Mouse (Mus musculus) kidney, embryonic 15.5 days (tissue): ENCODE data around the gene Prpsap1. TPM values are rescaled to one million over a fixed set of nuclear protein-coding genes. Genes with fewer than 3 reads are reported as not detected.
A peak's percentile ranks its signal among the peaks of the same experiment; 100 is the strongest.

Source experiments
- ATAC-seq: fragments of 200-750 bp; cut with Nextera tagmentation; replicated peaks from 2 replicates; pipeline ENCODE4 v1.8.0; 2017; ENCODE audit warnings: moderate TSS enrichment; ENCODE audit not compliant: low FRiP score
- H3K27ac ChIP-seq: fragments of 300-500 bp; sonication (generic); 2 replicates; pipeline ENCODE4 v1.5.1; 2015; ENCODE audit warnings: mild to moderate bottlenecking, inconsistent platforms
- H3K27me3 ChIP-seq: fragments of 300-500 bp; sonication (generic); 2 replicates; pipeline ENCODE4 v1.6.1; 2015; ENCODE audit warnings: inconsistent platforms
- H3K36me3 ChIP-seq: fragments of 300-500 bp; sonication (generic); 2 replicates; pipeline ENCODE4 v1.6.1; 2015; ENCODE audit warnings: inconsistent platforms
- H3K4me1 ChIP-seq: fragments of 300-500 bp; sonication (generic); 2 replicates; pipeline ENCODE4 v1.6.1; 2015; ENCODE audit warnings: inconsistent platforms
- H3K4me2 ChIP-seq: fragments of 300-500 bp; sonication (generic); 2 replicates; pipeline ENCODE4 v1.6.1; 2015; ENCODE audit warnings: moderate library complexity, mild to moderate bottlenecking, inconsistent platforms
- H3K4me3 ChIP-seq: fragments of 300-500 bp; sonication (generic); replicated peaks from 2 replicates; pipeline ENCODE4 v1.5.1; 2015; ENCODE audit warnings: mild to moderate bottlenecking, inconsistent platforms
- H3K9ac ChIP-seq: fragments of 300-500 bp; sonication (generic); 2 replicates; pipeline ENCODE4 v1.6.1; 2015; ENCODE audit warnings: mild to moderate bottlenecking, inconsistent platforms
- H3K9me3 ChIP-seq: fragments of 300-500 bp; sonication (generic); replicated peaks from 2 replicates; pipeline ENCODE4 v1.6.1; 2016; ENCODE audit warnings: inconsistent platforms
- WGBS: fragments of 180-500 bp; shearing (Covaris S2); methylation state at CpG from one replicate; pipeline ENCODE4 v1.1.7; 2015; ENCODE audit warnings: mixed read lengths; 5-methylcytosine and 5-hydroxymethylcytosine counted together
- polyA plus RNA-seq: library from polyadenylated mRNA; unstranded; fragments of >200 nt; fragmentation: Nextera tagmentation; extraction: Ambion mirVana; gene quantifications from 2 replicates; pipeline ENCODE4 v1.2.1, GENCODE M21; 2015

Prpsap1 gene
- polyA plus RNA-seq, 1 experiment from 2014 or later, result 208 TPM

DNA sequence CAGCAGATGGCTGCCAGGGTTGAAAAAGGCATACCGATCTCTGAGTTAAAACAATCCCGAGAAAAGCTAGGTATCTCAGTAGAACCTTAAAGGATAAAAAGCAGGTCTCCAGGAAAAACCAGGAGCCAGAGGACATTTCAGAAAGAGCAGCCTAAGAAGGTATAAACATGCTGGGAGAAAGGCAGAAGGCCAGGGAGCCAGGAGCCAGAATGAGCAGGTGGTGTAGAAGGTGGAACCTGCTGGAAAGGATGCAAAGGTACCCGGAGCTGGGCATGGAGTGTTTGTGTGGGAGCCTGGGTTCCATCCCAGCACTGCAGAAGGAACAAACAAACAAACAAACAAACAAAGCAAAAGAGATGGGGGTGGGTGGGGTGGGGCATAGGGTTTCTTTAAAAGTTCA is 44.7 kb downstream of the Prpsap1 start:
- H3K4me1 ChIP-seq, result peaks cover 22% of the 10 kb centered on the region
- WGBS, result 90% methylated on average over 3 of the region's 3 CpGs
- no peak overlapping the region for H3K4me3 ChIP-seq
- no peak overlapping the region for H3K9ac ChIP-seq
- peaks cover 22% of the 10 kb centered on the region for H3K27me3 ChIP-seq
- ATAC-seq, result no peak
- no peak overlapping the region for H3K27ac ChIP-seq
- no peaks in the 10 kb centered on the region for H3K36me3 ChIP-seq
- H3K9me3 ChIP-seq, result no peaks in the 10 kb centered on the region; the same call in 1 of the 2 replicates
- no peak overlapping the region for H3K4me2 ChIP-seq

DNA sequence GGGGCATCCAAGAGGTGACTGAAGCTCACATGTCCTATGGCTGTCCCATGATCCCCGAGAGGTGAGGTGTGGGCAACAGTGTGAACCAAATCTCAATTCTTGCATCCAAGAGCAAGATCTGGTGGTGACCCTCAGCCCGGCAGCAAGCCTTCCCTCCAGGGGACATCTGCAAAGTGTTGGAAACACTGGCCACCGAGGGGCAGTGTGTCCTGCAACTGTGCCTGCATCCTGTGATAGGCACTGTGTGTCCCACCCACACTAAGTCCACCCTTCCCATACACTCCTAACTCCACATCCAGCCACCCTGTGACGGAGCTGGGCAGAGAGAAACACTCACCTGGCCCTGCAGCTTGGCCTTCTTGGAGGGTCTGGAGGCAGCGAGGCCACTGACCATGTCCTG is 46.2 kb downstream of the Prpsap1 start:
- Histone ChIP-seq H3K4me3 (no peak overlapping the region), H3K27ac (no peak overlapping the region), H3K9me3 (no peaks in the 10 kb centered on the region; the same call in 1 of the 2 replicates), H3K4me2 (no peak overlapping the region), H3K36me3 (no peaks in the 10 kb centered on the region), H3K9ac (no peak overlapping the region), H3K27me3 (peaks cover 22% of the 10 kb centered on the region), H3K4me1 (peaks cover 28% of the 10 kb centered on the region)
- WGBS, result 70% methylated on average over 5 of the region's 5 CpGs
- ATAC-seq, result no peak

DNA sequence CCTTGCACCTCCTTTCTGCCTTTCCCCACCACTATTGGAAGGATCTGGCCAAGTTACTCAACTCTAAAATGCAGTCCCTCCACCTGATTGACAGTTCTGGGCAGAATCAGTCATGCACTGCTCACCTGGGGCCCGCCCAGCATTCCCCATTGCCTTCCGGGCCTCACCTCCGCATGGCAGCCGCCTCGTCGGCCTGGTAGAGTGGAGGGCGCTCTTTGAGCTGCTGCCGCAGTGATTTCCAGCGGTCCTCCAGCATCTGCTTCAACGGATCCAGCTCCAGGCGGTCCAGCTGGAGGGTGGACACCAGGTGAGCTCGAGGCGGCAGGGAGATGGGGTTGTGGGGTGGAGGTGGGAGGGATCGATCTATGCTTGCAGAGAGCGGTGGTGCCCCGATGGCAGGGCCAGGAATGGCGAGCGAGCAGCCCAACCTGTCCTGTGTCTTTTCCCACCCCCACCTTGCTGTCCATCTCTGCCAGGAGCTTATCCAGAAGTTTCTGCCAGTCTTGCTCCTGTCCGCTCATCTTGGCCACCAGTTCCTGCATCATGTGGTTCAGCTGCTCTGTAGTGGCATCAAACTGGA is 47.6 kb downstream of the Prpsap1 start:
- H3K4me2 ChIP-seq, result peak overlapping the region; percentile 46
- peak overlapping the region; percentile 15 for H3K4me3 ChIP-seq
- no peaks in the 10 kb centered on the region; the same call in 1 of the 2 replicates for H3K9me3 ChIP-seq
- 12% methylated on average over 19 of the region's 19 CpGs for WGBS
- no peaks in the 10 kb centered on the region for H3K36me3 ChIP-seq
- no peak overlapping the region for H3K27ac ChIP-seq
- ATAC-seq, result peak; percentile 20; the same call in 1 of the 2 replicates
- H3K4me1 ChIP-seq, result peaks cover 34% of the 10 kb centered on the region
- H3K27me3 ChIP-seq, result peaks cover 22% of the 10 kb centered on the region
- no peak overlapping the region for H3K9ac ChIP-seq

DNA sequence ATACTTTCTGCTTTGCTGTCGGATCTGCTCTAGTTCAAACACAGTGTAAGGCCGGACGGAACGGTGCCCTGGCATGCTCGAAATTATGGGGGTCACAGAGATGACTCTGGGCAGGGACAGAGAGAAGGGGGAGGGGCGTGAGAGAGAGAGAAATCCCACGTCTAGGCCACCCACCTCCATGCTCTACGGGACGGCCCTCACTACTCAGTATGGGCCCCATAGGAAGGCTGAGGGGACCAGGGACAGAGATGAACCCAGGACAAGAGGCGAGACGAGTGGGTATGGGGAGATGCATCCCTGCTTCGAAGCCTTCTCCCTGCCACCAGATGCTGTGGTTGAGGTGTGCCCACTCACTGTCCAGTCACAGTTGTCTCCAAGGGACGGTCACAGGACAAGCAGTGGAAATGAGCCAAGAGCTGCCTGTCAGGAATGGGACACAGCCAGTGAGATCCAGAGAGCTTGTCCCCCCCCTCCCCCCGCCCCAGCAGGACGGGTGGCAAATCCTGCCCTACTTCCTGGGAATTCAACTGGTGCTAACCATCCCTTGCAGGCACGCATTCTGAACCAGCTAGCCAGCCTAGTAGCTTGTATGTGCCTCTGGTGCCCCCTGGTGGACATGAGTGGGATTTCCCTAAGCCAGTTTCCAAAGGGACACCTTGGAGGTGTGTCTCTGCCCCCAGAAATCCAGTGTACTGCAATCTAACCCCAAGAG is 48.2 kb downstream of the Prpsap1 start:
- H3K4me3 ChIP-seq, result 0 out of 2 replicates have a peak overlapping the region, but pooled peaks have one; percentile 15
- H3K9ac ChIP-seq, result 0 out of 2 replicates have a peak overlapping the region, but pooled peaks have one; percentile 8
- WGBS, result 20% methylated on average over 16 of the region's 16 CpGs
- no peak overlapping the region for H3K27ac ChIP-seq
- no peaks in the 10 kb centered on the region for H3K36me3 ChIP-seq
- H3K4me1 ChIP-seq, result peaks cover 39% of the 10 kb centered on the region
- no peaks in the 10 kb centered on the region; the same call in 1 of the 2 replicates for H3K9me3 ChIP-seq
- peak overlapping the region; percentile 46 for H3K4me2 ChIP-seq
- H3K27me3 ChIP-seq, result peaks cover 22% of the 10 kb centered on the region
- peak; percentile 26; the same call in 1 of the 2 replicates for ATAC-seq

DNA sequence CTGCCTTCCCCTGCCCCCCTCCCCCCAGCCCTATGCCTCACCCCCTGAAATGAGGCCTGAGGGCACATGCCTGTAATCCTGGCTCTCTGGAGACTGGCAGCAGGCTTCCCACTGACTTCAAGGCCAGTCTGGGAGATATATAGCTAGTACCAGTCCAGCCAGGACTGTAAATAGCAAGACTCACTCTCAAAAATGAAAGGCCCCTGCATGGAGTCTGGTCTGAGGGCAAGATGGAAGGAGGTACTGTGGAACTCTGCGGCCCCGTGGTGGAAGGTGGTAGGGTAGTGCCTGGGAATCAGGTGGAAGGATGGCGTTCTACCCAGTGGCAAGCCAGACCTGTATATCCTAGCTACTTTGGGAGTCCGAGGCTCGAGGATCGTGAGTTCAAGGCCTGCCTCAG is 50.1 kb downstream of the Prpsap1 start:
- H3K27ac ChIP-seq, result 0 out of 2 replicates have a peak overlapping the region, but pooled peaks have one; percentile 56
- no peak overlapping the region for H3K4me2 ChIP-seq
- peaks cover 57% of the 10 kb centered on the region for H3K4me1 ChIP-seq
- no peaks in the 10 kb centered on the region for H3K9me3 ChIP-seq
- WGBS, result 88% methylated on average over 6 of the region's 6 CpGs
- ATAC-seq, result no peak
- no peak overlapping the region for H3K9ac ChIP-seq
- H3K36me3 ChIP-seq, result peaks cover 10% of the 10 kb centered on the region
- no peak overlapping the region for H3K4me3 ChIP-seq
- peaks cover 22% of the 10 kb centered on the region for H3K27me3 ChIP-seq

DNA sequence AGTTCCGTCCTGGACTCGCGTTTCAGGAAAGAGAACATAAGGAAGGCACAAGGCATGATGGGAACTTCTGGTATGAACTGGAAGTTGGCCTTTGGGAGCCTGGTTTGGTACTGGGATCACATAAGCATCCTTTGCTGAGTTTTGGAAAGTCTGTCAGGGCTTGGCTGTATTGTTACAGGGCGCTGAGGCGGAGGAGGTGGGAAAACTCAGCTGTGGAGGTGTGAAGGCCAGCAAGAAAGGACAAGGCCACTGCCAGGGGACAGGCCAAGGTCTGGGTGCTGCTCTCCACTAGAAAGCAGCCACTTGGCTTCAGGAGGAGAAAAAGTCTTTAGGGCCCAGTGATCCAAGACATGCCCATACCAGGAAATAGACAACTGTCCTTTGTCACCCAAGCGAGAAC is 50.7 kb downstream of the Prpsap1 start:
- Histone ChIP-seq H3K27ac (peak overlapping the region; percentile 56; the same call in 1 of the 2 replicates), H3K4me1 (peaks cover 57% of the 10 kb centered on the region), H3K36me3 (peaks cover 12% of the 10 kb centered on the region), H3K4me2 (no peak overlapping the region), H3K9ac (no peak overlapping the region), H3K4me3 (no peak overlapping the region), H3K27me3 (peaks cover 22% of the 10 kb centered on the region), H3K9me3 (no peaks in the 10 kb centered on the region)
- no peak for ATAC-seq
- WGBS, result 69% methylated on average over 6 of the region's 6 CpGs

DNA sequence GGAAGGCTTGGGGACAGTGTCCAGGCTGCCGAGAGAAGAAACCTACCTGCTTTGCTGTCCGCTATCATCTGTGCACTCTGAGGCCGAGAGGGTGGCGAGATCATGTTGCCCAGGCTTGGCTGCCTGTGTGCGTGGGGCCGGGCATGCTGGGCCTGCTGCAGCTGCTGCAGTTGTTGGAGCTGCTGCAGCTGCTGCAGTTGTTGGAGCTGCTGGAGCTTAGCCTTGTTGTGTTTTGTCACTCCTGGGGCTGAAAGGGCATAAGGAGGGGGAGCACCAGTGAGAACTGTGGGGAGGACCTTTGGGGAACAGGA is 51.2 kb downstream of the Prpsap1 start:
- no peak overlapping the region for H3K4me3 ChIP-seq
- H3K9ac ChIP-seq, result no peak overlapping the region
- H3K9me3 ChIP-seq, result no peaks in the 10 kb centered on the region
- 28% methylated on average over 6 of the region's 6 CpGs for WGBS
- H3K27me3 ChIP-seq, result peaks cover 17% of the 10 kb centered on the region
- peak overlapping the region; percentile 56; the same call in 1 of the 2 replicates for H3K27ac ChIP-seq
- no peak for ATAC-seq
- H3K4me2 ChIP-seq, result no peak overlapping the region
- peaks cover 57% of the 10 kb centered on the region for H3K4me1 ChIP-seq
- H3K36me3 ChIP-seq, result peaks cover 12% of the 10 kb centered on the region

DNA sequence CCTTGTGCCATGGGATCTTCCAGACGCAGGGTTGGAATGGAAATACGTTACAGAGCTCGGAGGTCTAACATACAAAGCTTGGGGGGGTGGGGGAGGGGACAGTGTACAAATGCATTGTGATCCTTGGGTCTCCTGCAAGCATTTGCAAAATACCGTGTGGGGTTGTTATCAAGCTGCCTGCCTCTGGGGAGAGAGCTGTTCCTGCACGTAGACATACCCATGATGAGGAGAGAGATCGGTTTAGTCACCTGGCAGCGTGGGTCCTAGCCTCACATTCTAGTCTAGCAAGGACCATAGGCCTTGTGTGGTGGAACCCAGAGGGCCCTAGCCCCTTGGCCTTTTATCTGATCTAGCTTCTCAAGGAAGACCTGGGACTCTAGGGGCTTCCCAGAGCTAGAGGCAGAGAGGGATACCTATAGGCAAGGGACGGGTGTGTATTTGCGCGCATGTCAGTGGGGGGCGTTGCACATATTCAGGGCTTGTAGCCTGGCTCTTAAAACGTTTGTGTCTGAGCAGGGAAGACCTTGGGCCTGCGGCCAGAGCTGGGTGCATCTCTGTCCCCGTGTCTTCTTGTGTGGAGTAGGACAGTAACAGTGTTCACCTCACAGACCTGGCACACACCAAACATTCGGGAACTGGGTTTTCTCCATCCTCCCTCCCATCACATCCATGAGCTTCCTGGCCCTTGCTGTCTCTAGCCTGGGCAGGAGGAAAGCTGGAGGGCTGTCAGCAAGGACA is 51.7 kb downstream of the Prpsap1 start:
- no peak overlapping the region for H3K9ac ChIP-seq
- H3K27ac ChIP-seq, result peak overlapping the region; percentile 56; the same call in 1 of the 2 replicates
- no peak overlapping the region for H3K4me3 ChIP-seq
- no peaks in the 10 kb centered on the region for H3K9me3 ChIP-seq
- peaks cover 17% of the 10 kb centered on the region for H3K36me3 ChIP-seq
- no peak for ATAC-seq
- H3K27me3 ChIP-seq, result peaks cover 12% of the 10 kb centered on the region
- H3K4me2 ChIP-seq, result no peak overlapping the region
- WGBS, result 78% methylated on average over 15 of the region's 15 CpGs
- peaks cover 62% of the 10 kb centered on the region for H3K4me1 ChIP-seq

DNA sequence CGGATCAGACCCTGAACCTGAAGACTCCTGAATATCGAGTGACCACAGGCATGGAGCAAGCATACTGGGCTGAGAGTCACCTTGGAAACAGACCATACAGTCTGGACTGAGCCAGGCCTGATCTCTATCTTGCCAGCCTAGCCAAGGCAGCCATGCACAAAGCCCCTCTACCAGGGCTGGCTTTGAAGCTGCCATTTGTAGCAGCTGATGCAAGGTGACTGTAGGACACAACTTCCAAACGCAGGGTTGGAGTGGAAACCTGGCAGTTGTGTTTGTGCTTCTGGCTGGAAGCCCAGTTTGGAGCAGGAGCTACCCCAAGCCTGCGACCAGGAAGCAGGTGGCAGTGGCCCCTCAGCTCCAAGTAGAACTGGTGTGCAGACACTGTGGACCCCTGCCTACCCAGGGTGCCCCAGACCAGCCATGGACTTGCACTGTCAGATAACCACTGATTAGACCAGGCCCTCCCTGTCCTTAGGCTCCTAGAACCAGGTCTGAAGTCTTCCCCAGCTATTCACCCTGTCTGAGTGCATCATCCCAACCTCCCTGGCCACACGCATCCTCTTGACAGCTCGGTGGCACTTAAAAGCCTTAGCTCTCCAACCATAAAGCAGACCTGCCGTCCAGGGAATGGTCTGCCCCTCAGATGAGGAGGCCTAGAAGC is 53.5 kb downstream of the Prpsap1 start:
- no peak for ATAC-seq
- peak overlapping the region; percentile 47 for H3K27ac ChIP-seq
- WGBS, result 68% methylated on average over 7 of the region's 7 CpGs

DNA sequence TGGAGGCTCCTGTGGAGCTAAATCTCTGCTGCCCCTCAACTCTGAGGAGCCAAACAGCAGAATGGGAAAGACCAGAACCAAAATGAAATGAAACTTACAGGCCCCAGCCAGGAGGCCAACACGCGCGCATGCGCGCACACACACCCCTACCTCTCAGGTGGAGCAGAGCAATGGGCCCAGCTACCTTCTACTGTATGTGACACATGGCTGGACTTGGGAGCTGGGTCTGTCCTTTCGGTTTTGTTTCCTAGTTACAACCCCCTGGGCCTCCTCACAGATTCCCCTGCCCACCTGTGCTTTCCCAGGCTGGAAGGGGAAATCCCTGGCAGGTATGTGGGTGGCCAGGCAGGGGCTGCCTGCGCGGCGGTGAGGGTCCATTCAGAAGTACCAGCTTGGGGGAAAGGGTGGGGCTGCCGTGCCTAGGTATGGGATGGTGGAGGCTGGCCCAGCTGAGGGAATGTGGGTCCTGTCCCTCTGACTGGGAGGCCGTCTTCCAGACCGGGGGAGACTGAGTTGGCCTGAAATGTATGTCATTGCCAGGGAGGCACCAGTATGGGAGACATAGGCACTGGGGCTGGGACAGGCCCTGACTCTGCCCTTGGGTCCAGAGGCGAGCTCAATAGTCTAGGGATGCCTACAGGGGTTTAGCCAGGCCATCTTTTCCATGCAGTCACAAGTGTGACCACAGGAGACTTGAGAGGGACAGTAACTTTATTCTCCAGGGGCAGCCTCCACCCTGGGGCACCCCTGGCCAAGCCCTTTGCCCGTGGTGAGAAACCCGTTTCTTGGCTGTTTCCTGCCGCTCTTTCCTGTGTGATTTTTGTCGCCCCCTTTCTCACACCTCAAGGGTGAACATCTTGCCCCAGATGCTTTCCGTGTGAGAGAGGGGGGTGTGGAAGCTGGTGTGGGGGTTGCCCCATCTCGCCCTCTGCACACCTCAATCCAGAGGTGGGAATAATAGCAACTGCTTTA is 54.4 kb downstream of the Prpsap1 start:
- WGBS, result 66% methylated on average over 19 of the region's 19 CpGs
- H3K27ac ChIP-seq, result peak overlapping the region; percentile 47

More for the DNA sequence above, 53.5 kb downstream of the Prpsap1 start:
- Histone ChIP-seq H3K9ac (no peak overlapping the region), H3K4me2 (no peak overlapping the region), H3K9me3 (no peaks in the 10 kb centered on the region), H3K27me3 (no peaks in the 10 kb centered on the region), H3K4me1 (peaks cover 66% of the 10 kb centered on the region), H3K36me3 (peaks cover 34% of the 10 kb centered on the region), H3K4me3 (no peak overlapping the region)

DNA sequence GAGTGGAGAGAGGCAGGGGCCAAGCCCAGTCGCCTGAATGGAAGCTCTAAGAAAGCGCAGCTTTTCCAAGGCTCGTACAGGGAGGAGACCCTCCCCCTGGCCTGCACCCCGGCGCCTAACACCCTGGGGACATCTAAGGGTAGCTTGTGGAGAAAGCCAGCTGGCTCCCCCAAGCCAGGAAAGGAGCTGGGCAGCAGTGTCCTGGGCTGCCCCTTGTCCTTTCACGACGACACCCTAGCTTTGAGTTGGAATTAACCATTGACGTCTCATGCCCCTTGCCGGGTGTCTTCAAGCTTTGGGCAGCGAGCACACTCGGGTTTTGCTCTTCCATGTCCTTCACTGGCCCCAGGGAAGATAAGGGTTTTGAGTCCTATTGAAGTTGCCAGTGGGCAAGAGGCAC is 56.5 kb downstream of the Prpsap1 start:
- peaks cover 57% of the 10 kb centered on the region for H3K4me1 ChIP-seq
- peak overlapping the region; percentile 57; the same call in 1 of the 2 replicates for H3K27ac ChIP-seq
- no peak for ATAC-seq
- WGBS, result 88% methylated on average over 11 of the region's 11 CpGs
- H3K9me3 ChIP-seq, result no peaks in the 10 kb centered on the region
- H3K9ac ChIP-seq, result 0 out of 2 replicates have a peak overlapping the region, but pooled peaks have one; percentile 0
- H3K27me3 ChIP-seq, result no peaks in the 10 kb centered on the region
- H3K4me3 ChIP-seq, result no peak overlapping the region
- H3K4me2 ChIP-seq, result 0 out of 2 replicates have a peak overlapping the region, but pooled peaks have one; percentile 67
- H3K36me3 ChIP-seq, result peaks cover 34% of the 10 kb centered on the region

More for the DNA sequence above, 54.4 kb downstream of the Prpsap1 start:
- no peak overlapping the region for H3K4me3 ChIP-seq
- H3K9me3 ChIP-seq, result no peaks in the 10 kb centered on the region
- no peak overlapping the region for H3K4me2 ChIP-seq
- no peak overlapping the region for H3K9ac ChIP-seq
- ATAC-seq, result no peak
- peaks cover 34% of the 10 kb centered on the region for H3K36me3 ChIP-seq
- H3K4me1 ChIP-seq, result peaks cover 63% of the 10 kb centered on the region
- no peaks in the 10 kb centered on the region for H3K27me3 ChIP-seq
